Mouse (Mus musculus): ENCODE results near the gene Adamtsl3.

The Adamtsl3 gene

DNA sequence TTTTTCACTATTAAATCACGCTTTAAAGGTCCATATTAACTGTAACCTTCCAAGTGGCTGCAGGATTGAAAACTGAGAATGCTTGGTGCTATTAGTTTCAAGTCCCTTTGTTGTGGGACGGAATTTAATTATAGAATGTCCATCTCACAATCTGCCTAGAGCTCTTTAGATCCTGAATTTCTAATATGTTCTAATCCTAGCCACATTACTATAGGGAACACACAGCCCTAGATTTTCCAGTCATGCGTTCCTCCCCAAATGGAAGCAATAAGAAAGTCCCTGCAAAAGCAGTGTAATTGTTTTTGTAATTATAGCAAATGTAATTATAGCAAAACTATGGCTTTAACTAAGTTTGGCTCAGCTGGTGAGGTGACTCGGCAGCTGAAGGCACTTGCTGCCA lies 161.6 kb downstream of the Adamtsl3 start:
- DNase-seq (ENCODE audit: low spot score in 2 of 2) = no peak

DNA sequence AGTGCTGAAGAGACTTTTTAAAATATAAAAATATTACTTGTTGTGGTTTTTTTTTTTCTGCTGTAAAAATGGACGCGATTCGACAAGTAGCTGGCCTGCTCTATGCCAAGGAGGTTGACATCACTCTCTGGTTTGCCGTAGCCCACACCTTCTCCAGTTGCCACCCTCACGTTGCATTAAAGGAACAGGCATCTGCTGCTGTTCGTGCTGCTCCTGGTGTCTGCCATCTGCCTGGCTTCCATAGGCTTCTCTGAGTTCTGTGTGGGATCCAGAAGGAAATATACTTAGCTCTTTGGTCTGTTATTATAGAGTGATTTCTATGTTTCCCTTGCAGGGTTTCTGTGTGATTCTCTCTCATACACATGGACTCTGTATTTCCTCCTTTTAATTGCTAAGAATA lies 165.8 kb downstream of the Adamtsl3 start:
- no peak for DNase-seq (ENCODE audit: low spot score in 2 of 2)

DNA sequence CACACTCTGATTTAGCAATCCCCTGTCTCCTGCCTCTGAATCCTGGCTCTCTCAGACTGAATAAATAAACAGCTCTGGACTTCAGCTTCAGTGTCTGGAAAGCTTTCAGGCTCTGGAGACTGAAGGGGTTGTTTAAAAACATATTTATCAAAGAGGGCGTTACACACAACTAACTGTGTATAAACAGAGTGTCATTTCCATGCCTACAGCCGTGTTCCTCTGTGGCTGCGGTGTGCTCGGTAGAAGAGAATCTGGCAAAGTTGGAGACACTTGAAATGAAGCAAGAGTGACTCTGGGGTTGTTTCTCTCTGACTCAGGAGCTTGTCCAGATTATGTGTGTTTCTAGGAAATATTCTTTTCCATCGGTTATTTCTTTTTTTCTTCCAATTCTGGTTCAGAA lies 167.0 kb downstream of the Adamtsl3 start:
- no peak for DNase-seq (ENCODE audit: low spot score in 2 of 2)

DNA sequence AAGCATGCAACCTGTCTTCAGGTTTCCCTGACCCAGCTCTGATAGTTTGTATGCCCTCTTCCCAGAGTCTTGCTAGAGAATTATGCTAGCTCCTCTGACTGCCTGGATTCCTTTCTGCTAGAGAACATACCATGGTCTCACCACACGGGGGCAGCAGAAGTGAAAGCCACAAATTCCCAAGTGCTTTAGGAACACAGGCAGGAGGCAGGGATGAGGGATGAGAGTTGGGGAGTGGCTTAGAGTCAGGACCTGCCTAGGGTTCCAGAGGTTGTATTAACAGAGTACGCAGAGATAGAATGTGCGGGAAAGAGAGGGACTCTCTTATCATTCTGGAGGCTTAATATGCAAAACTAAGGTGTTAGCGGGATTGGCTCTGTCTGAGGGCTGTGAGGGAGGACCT lies 168.6 kb downstream of the Adamtsl3 start:
- peak in 1 of 2 experiments; percentile 49 for DNase-seq (ENCODE audit: low spot score in 2 of 2)

DNA sequence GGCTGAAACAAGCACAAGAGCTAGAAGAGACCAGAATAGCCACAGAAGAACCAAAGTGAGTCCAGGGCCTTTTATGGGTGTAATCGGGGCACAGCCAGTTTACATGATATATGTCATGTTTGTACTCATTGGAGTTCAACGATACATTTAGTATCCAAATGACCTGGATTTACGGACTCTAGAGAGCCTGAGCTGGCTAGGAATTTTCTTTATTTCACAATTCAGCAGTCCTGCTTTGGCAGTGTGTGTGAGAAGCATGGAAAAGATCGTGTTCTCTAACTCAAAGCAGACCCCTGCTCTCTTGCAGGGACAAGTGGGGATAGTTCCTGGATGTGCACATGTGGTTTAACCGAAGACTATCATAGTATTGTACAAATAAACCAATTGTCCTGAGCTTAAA lies 195.1 kb downstream of the Adamtsl3 start:
- DNase-seq (ENCODE audit: low spot score in 2 of 2) = no peak

DNA sequence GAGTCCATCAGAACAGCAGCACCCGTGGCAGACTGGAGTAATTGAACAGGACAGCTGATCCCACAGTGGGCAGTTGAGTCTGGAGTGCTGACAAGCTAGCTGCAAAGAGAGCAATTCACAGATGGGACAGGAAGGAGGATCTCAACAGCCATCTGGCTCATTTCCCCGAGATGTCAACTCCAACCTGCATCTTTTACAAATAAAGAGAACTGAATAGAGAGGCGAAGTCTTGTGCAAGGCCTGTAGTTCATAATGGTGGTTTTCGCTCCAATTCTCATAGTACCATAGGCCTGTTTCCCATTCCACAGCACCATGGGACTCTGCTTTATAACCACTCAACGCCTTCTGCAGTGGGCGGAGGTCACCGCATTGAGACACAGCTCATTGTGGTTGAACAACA lies 195.9 kb downstream of the Adamtsl3 start:
- DNase-seq (ENCODE audit: low spot score in 2 of 2) = no peak

DNA sequence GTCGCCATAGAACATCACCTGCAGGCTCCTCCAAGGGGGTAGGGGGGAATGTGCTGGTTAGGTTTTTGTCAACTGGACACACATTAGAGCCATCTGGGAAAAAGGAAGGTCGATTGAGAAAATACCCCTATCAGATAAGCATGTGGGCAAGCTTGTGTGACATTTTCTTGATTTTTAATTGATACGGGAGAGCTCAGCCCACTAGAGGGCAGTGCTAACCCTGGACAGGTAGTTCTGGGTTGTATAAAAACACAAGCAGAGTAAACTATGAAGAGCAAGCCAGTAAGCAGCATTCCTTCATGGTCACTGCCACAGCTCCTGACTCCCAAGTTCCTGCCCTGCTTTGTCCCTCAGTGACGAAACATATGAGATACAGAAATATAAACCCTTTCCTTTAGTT lies 197.7 kb downstream of the Adamtsl3 start:
- DNase-seq (ENCODE audit: low spot score in 2 of 2) = no peak

DNA sequence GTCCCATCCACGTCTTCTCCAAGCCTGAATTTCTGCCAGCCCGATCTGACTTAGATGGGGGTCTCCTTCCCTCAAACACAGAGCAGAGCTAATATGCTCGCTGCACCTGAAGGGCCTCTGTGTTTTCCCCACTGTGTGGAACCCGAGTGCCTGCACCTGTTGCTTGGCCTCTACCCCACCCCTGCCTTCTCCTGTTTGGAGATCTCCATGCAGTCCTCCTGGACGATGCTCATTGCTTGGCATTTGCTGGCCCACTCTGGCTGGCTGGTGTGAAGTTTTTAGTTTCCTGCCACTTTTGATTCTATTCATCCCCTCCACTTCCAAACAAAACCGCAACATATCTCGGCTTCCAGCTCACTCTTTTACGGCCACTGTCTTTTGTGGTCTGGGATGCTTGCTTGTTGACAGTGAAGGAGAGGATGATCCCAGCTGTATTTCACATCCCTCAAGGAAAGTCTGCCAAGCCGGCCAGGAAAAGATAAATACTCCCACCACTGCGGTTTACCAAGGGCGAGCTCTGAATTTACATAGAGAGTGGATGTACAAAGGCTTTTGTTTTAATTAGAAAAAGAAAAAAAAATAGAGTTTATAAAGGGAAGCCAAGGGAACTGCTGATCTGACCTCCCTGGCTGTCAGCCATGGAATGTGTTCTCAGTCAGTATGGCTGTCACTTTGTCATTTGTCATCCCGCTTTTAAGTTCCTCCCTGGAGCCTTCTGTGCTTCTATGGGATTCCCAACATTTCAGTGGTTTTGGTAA lies 198.4 kb downstream of the Adamtsl3 start:
- no peak for DNase-seq (ENCODE audit: low spot score in 2 of 2)

DNA sequence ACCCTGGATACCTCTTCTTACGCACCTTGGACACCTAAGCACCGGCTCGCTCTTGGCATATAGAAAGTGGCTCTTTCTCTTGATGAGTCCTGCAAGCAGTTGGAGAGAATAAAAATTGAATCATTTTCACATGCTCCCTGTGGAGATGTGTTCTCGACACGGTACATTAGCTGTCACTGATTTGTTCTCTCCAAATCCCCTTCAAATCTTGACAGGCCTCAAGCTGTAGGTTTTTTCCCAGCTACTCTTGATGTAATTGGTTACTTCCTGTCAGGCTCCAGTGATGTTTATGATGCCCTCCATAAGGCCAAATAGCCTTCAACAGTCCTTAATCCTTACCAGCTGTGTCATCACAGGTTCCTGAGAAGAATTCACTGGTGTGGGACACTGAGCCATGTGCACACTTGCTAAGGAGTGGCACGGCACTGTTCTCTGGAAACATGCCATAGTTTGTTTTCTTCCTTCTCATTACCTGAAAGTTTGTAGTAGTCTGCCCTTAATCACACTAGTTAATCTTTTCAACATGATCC lies 209.0 kb downstream of the Adamtsl3 start:
- DNase-seq (ENCODE audit: low spot score in 2 of 2) = no peak

DNA sequence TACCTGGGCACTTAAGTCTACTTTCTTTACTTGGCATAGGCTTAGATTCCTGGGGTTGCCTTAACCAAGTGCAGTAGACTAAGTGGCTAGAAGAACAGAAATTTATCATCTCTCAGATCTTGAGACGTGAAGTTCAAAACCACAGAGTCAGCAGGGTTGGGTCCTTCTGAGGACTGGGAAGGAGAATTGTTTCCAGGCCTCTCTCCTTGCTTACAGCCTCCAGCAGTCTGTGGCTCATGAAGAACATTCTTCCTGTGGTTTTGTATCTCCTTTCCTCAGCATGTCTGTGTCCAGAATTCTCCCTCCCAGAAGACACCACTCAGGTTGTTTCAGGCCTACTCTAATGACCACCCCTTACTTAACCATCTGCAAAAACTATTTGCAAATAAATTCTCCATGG lies 216.5 kb downstream of the Adamtsl3 start:
- DNase-seq (ENCODE audit: low spot score in 2 of 2) = no peak

DNA sequence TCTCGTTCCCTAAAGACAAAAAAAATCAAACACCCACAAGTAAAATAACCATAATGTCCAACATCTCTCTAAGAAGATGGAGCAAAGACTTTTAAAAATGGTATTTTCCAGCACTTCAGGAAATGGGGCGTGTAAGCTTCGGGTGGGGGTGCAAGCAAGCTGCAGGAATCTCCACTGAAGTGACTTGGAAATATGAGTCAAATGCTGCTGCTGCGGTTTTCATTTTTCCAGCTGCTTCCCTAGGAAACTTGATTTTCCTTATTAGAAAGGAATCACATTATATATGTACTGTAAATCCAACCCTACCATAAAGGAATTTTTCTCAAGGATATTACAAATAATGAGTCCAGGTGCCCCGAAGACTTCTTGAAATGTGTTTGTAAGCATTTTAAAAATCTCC lies 220.3 kb downstream of the Adamtsl3 start:
- DNase-seq (ENCODE audit: low spot score in 2 of 2) = no peak

DNA sequence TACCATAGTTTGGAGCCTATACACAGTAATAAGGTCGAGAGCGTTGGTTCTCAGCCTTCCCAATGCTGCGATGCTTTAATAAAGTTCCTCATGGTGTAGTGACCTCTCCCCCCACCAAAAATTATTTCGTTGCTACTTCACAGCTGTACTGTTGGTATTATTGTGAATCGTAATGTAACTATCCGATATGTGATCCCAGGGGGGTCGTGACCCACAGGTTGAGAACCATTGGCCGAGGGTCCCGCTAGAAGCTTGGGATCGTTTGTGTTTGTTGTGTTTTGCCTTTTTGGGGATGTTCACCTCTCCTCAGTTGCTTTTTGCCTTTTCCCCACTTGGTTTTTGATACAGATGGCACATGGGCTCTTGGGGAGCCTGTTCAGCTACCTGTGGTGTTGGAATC lies 220.9 kb downstream of the Adamtsl3 start:
- DNase-seq (ENCODE audit: low spot score in 2 of 2) = no peak

DNA sequence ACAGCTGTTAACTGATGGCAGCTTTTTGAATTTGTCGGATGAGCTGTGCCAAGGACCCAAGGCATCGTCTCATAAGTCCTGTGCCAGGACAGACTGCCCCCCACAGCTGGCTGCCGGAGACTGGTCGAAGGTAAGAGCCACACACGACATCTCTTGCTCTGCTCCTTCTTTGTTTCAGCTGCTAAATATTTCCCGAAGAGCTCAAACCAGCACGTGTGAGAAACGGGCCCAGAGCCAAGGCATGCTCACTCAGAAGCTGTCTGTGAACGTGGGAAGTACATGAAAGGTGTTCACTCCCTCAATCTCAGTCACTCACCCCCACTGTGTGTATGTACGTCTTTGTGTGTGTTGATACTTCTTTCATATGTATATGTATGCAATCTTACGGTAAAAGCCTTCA lies 221.6 kb downstream of the Adamtsl3 start:
- DNase-seq (ENCODE audit: low spot score in 2 of 2) = no peak

DNA sequence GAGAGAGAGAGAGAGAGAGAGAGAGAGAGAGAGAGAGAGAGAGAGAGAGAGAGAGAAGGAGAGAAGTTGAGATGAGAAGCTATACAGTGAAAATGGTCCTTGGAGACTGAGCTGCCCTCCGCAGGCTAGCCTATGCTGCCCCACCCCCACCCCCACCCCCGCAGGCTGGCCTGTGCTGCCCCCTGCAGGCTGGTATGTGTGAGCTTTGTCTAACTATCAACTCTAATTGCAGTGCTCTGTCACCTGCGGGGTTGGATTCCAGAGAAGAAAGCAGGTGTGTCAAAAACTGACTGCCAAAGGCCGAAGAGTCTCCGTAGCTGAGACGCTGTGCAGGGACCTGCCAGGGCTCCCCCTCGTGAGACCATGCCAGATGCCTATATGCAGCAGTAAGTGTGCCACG lies 231.2 kb downstream of the Adamtsl3 start:
- DNase-seq (ENCODE audit: low spot score in 2 of 2) = no peak

DNA sequence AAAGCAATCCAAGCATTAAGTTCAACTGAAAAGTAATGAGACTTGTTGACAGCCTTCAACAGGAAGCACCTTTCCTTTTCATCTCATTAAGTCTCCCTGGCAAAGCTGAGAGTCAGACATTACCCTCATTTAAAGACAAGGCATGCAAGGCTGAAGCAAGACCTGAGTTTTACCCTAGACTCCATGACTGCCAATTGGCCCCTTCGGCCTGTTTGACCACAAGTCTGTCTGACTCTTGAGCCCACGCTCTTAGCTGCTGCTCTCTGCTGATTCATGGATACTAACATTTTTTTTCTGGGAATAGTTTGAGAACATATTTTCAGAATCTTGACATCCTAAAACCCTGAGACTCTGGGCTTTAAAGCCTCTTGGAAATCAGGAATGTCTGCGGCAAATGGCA lies 232.3 kb downstream of the Adamtsl3 start:
- no peak for DNase-seq (ENCODE audit: low spot score in 2 of 2)

DNA sequence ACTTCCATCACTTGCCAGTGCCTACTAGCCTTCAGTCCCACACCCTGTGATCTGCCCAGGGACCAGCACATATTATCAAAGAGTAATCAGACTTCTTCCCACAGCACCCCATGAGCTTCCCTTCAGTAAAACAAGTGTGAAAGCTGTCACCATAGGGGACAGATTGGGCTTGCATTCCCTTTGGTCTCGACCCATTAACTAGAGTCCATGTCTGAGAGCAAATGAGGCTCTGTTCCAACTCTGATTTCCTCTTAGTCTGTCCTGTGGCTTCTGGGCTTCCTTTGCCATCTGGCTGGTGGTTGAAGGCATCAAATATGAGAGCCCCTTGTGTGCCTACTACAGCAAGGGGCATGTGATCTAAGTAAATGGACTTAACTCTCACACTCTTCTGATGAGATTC lies 237.5 kb downstream of the Adamtsl3 start:
- DNase-seq (ENCODE audit: low spot score in 2 of 2) = no peak

DNA sequence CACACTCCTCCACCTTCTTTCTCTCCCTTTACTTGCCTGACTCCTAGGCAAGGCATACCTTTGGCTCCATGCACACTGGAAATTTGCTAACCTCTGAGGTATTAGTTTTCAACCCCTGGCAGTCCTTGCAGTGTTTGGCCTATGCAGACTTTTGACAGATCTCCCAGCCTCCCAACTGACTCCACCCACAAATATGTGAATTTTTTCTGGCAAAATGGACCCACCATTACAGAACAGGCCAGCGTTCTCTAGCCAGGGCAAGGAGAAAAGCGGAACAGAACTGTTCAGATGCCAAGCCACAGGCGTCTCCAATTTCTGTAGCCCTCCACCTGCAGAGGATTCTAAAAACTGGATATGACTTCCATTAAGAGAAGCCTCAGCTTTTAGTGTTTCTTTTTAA lies 244.5 kb downstream of the Adamtsl3 start:
- no peak for DNase-seq (ENCODE audit: low spot score in 2 of 2)

DNA sequence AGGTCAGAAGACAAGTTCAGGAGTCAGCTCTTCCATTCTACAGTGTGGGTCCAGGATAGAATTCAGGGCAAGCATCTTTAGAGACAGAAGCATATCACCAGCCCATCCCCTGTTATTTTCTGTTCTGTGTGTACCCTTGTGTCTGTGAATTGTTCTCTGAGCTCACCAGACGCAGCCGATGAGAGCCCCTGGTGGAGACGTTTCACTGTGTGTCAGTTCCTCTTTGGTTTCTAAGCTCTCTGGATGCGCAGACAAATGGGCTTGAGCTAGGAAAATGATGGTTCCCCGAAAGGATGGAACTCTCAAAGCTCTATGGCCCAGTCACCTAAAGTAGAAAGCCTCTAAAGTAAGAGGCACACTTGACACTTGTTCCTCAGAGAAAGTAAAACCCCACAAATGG lies 246.3 kb downstream of the Adamtsl3 start:
- no peak for DNase-seq (ENCODE audit: low spot score in 2 of 2)

DNA sequence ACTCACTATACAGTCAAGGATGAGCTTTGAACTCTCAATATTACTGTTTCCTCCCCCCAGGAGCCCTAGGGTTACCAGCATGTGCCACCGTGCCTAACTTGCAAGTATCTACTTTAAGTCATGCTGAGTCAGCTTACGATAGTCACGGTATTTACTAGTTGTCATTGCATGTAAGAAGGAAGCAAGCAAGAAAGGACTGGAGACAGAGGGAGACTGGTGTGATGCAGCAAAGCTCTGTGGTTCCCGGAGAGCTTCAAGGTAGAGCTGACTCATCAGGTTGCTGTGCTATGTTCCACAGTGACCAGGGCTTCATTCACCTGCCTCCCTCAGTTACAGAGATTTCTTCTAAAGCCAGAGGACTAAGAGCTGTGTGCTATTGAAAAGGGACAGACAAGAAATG lies 247.0 kb downstream of the Adamtsl3 start:
- DNase-seq (ENCODE audit: low spot score in 2 of 2) = no peak

DNA sequence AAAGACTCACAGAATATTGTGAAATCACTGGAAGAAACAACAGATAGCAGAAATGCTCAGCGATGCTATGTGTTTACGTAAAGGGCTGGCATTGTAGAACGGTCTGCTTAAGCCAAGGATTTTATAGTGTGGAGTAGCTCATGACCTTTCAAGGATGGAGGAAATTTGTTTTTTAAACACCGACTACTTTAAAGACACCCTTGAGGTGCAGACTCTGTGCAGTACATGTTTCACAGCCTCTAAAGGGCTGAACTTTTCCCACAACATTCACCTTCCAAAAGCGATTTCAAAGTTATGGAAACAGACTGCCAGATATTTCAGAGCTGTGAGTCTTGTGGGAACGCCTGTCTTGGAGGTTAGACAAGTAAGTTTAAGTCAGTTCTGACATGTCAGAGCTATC lies 255.4 kb downstream of the Adamtsl3 start:
- no peak for DNase-seq (ENCODE audit: low spot score in 2 of 2)

DNA sequence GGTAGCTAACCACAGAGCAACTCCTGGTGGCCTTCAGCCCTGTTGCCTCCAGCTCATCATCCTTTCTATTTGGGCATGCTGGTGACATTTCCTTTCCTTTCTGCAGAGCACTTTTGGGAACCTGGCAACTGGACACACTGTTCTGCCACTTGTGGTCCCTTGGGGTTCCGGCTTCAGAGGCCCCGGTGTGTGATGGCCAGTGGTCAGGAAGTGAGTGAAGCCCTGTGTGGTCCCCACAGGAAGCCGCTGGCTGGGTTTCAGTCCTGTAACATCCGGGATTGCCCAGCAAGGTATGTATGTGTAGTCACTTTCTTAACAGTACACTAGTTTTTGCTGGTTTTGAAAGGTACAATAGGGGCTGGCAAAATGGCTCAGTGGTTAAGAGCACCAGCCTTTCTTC lies 266.5 kb downstream of the Adamtsl3 start:
- no peak for DNase-seq (ENCODE audit: low spot score in 2 of 2)

DNA sequence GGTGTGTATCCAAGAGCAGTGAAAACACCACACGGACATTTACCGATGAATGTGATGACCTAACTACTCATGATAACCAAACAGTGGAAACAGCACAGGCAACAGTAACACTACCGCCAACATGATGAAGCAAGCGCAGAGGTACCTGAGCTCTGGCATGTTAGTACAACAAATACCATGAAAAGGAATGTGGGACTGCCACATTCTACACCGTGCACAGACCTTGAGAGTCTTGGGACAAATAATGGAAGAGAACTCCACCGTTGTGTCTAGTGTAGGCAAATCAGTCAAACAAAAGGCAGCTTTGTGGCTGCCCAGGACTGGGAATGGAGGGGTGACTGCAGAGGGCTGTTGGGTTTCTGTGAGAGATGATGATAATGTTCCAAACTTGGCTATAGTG lies 269.9 kb downstream of the Adamtsl3 start:
- DNase-seq (ENCODE audit: low spot score in 2 of 2) = no peak

DNA sequence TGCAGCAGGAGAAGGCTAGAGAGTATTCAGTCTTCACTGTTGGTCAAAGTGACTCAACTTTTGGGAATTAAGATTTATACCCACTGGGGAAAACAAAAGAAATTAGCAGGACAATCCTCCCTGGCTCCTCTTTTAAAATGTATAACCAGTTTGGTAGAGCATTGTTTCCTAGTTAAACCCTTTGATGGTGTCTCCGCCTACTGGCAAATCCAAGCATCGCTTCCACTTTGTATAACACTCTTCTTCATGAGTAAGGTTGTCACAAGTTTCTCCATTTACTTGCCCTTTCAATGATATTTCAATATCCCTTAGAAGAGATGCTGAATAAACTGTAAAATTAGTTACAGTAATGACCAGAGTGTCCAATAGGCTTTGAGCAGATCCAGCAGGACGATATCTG lies 274.1 kb downstream of the Adamtsl3 start:
- DNase-seq (ENCODE audit: low spot score in 2 of 2) = no peak

DNA sequence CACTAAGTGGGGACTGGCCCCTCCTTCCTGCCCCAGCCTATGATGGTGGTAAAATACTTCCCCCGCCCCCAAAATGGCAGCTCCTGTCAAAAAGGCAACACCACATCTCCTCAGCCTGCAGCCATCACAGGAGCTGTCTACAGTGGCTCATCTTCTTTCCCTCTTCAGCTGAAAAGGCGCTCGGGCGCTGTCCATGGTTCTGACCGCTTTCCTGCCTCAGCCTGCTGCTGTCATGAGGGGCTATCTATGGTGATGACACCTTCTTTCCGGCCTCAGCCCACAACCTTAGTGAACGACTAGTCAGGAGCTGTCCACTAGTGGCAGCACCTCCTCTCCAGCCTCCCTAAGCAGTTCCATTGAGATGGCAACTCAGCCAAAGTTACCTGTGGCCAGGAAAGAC lies 289.8 kb downstream of the Adamtsl3 start:
- peak; percentile 24 to 78 for DNase-seq (ENCODE audit: low spot score in 2 of 2)

Measured in urinary bladder, postnatal 4 days (tissue).